Mouse (Mus musculus): ENCODE results near the gene Abca12.

GRCm38 (mm10) chr1:71307362-71307761 lies 107.3 kb downstream of the Abca12 start:
- TF ChIP-seq CTCF (IDR thresholded peaks at IDR 0.05; ENCODE audit: borderline replicate concordance, insufficient read depth, low read length) = no peak
- no peak for TF ChIP-seq POLR2A (IDR thresholded peaks at IDR 0.05; ENCODE audit: low read depth, low read length)
